Mouse (Mus musculus) subcutaneous adipose tissue, adult 2 months (tissue): ENCODE measurements around the gene Ube2cbp. TPM values are rescaled to one million over a fixed set of nuclear protein-coding genes. Genes with fewer than 3 reads are reported as not detected.

Experiments
- polyA plus RNA-seq: library from polyadenylated mRNA; depleted of rRNA; stranded (reverse); fragments of >200 nt; gene quantifications from 2 replicates; pipeline ENCODE4 v1.2.3, GENCODE M21; 2012; ENCODE audit warnings: low replicate concordance; rRNA removed

Ube2cbp gene
- 0.54 and 2.7 TPM in 2 replicates for polyA plus RNA-seq

GRCm38 (mm10) chr9:86464151-86465105, at the start of gene Ube2cbp:
TSS of gene Ube2cbp (minus strand) at chr9:86464950.

GRCm38 (mm10) chr9:86466990-86467870, 2.5 kb upstream of the Ube2cbp start, which contains the start of gene Dop1a:
TSS of gene Dop1a (plus strand) at chr9:86467154.

Other genes starting within 250 kb of the Ube2cbp start
- gene Dop1a, start 2.2 kb upstream of the Ube2cbp start, polyA plus RNA-seq: 14.0 and 18.3 TPM in 2 replicates
- gene Pgm3, start 106.9 kb upstream of the Ube2cbp start, polyA plus RNA-seq: 6.7 and 7.0 TPM in 2 replicates
- gene Rwdd2a, start 107.0 kb upstream of the Ube2cbp start, polyA plus RNA-seq: 1.2 and 1.5 TPM in 2 replicates
- 557 and 561 TPM in 2 replicates for gene Me1, start 231.0 kb upstream of the Ube2cbp start, polyA plus RNA-seq